Mouse (Mus musculus) heart, embryonic 15.5 days (tissue): ENCODE measurements around the gene Ugt1a2. TPM values are rescaled to one million over a fixed set of nuclear protein-coding genes. Genes with fewer than 3 reads are reported as not detected.

Experiments used
- polyA plus RNA-seq: library from polyadenylated mRNA; unstranded; fragments of >200 nt; fragmentation: Nextera tagmentation; extraction: Ambion mirVana; gene quantifications from 2 replicates; pipeline ENCODE4 v1.2.1, GENCODE M21; 2015

Gene Ugt1a2
- polyA plus RNA-seq, 1 experiment from 2014 or later = not detected

Other genes starting within 250 kb of the Ugt1a2 start
- gene Usp40, start 192.1 kb upstream of the Ugt1a2 start, polyA plus RNA-seq = 27.7 and 29.1 TPM in 2 replicates
- not detected in 2 replicates for gene Ugt1a10, start 145.2 kb upstream of the Ugt1a2 start, polyA plus RNA-seq
- gene Ugt1a9, start 129.8 kb upstream of the Ugt1a2 start, polyA plus RNA-seq = not detected in 2 replicates
- gene Ugt1a8, start 112.8 kb upstream of the Ugt1a2 start, polyA plus RNA-seq = not detected in 2 replicates
- 1.1 and 1.4 TPM in 2 replicates for gene Ugt1a7c, start 105.5 kb upstream of the Ugt1a2 start, polyA plus RNA-seq
- 0.15 TPM in 1 of 2 replicates, not detected in the other for gene Ugt1a6b, start 97.3 kb upstream of the Ugt1a2 start, polyA plus RNA-seq
- 0.81 and 1.9 TPM in 2 replicates for gene Ugt1a6a, start 65.8 kb upstream of the Ugt1a2 start, polyA plus RNA-seq
- gene Ugt1a5, start 34.6 kb upstream of the Ugt1a2 start, polyA plus RNA-seq = not detected in 2 replicates
- gene Dnajb3, start 5.2 kb downstream of the Ugt1a2 start, polyA plus RNA-seq = 3.3 and 4.8 TPM in 2 replicates
- gene Ugt1a1, start 11.4 kb downstream of the Ugt1a2 start, polyA plus RNA-seq = not detected in 2 replicates
- gene Mroh2a, start 26.4 kb downstream of the Ugt1a2 start, polyA plus RNA-seq = 0.60 and 0.87 TPM in 2 replicates
- 93.4 and 119 TPM in 2 replicates for gene Hjurp, start 77.0 kb downstream of the Ugt1a2 start, polyA plus RNA-seq
- gene Trpm8, start 77.1 kb downstream of the Ugt1a2 start, polyA plus RNA-seq = not detected in 2 replicates
- gene Spp2, start 206.4 kb downstream of the Ugt1a2 start, polyA plus RNA-seq = 0.33 and 2.3 TPM in 2 replicates